Mouse (Mus musculus) MEL (cell line): ENCODE measurements around the gene Tie1.

ENCODE experiments used
- CTCF ChIP-seq, 3 experiments: IDR thresholded peaks in 2 of 3; conservative IDR thresholded peaks in 1 of 3; 2 replicates each; pipeline ENCODE4 v1.5.1; 2011 to 2012; ENCODE audit warnings: low read length in 3 of 3, low read depth in 2 of 3, mild to moderate bottlenecking in 2 of 3, improper control_type of control experiment in 1 of 3, inconsistent platforms in 1 of 3, mixed read lengths in 1 of 3, moderate library complexity in 1 of 3; ENCODE audit not compliant: control insufficient read depth in 1 of 3, insufficient read depth in 1 of 3, poor library complexity in 1 of 3, severe bottlenecking in 1 of 3
- EP300 ChIP-seq, 2 experiments: IDR thresholded peaks; 2 replicates each; pipeline ENCODE4 v1.6.1; 2011; ENCODE audit warnings: improper control_type of control experiment in 2 of 2, low read length in 2 of 2, low read depth in 1 of 2, mild to moderate bottlenecking in 1 of 2
- KAT2A ChIP-seq: conservative IDR thresholded peaks from 2 replicates; pipeline ENCODE4 v1.6.1; 2012; ENCODE audit warnings: low read depth, low read length, improper control_type of control experiment, inconsistent platforms
- POLR2A ChIP-seq, 2 experiments: IDR thresholded peaks; 2 replicates each; pipeline ENCODE4 v1.6.1; 2011 to 2012; ENCODE audit warnings: low read length in 2 of 2, mild to moderate bottlenecking in 2 of 2, control low read depth in 1 of 2, improper control_type of control experiment in 1 of 2, low read depth in 1 of 2, moderate library complexity in 1 of 2; ENCODE audit not compliant: control insufficient read depth in 1 of 2, insufficient read depth in 1 of 2, poor library complexity in 1 of 2
- TBP ChIP-seq: IDR thresholded peaks from 2 replicates; pipeline ENCODE4 v1.8.0; 2011; ENCODE audit warnings: low read depth, low read length, improper control_type of control experiment
- UBTF ChIP-seq: IDR thresholded peaks from 2 replicates; pipeline ENCODE4 v1.6.1; 2012; ENCODE audit warnings: low read depth, mild to moderate bottlenecking, inconsistent platforms, low read length, improper control_type of control experiment, moderate library complexity, borderline replicate concordance; ENCODE audit not compliant: insufficient read depth

- no peak for TF ChIP-seq CTCF (IDR thresholded peaks at IDR 0.05 in 2 of 3, conservative IDR thresholded peaks at IDR 0.05 in 1 of 3; ENCODE audit: control insufficient read depth in 1 of 3, insufficient read depth in 1 of 3, low read depth in 2 of 3, low read length in 3 of 3, poor library complexity in 1 of 3, severe bottlenecking in 1 of 3)
- TF ChIP-seq TBP, result no peak
- TF ChIP-seq KAT2A, result no peak
- no peak for TF ChIP-seq UBTF
- TF ChIP-seq EP300 (IDR thresholded peaks at IDR 0.05; ENCODE audit: low read depth in 1 of 2, low read length in 2 of 2), result no peak
- TF ChIP-seq POLR2A (IDR thresholded peaks at IDR 0.05; ENCODE audit: control insufficient read depth in 1 of 2, insufficient read depth in 1 of 2, low read depth in 1 of 2, low read length in 2 of 2, poor library complexity in 1 of 2), result no peak
Measured at GRCm38 (mm10) chr4:118490461-118490860, 600 bp upstream of the Tie1 start.
